Mouse (Mus musculus): ENCODE results near the gene Arfrp1. TPM values are rescaled to one million over a fixed set of nuclear protein-coding genes. Genes with fewer than 3 reads are reported as not detected.

Arfrp1 gene
- total RNA-seq, 2 experiments from 2014 or later, result 54.3 to 54.9 TPM

DNA sequence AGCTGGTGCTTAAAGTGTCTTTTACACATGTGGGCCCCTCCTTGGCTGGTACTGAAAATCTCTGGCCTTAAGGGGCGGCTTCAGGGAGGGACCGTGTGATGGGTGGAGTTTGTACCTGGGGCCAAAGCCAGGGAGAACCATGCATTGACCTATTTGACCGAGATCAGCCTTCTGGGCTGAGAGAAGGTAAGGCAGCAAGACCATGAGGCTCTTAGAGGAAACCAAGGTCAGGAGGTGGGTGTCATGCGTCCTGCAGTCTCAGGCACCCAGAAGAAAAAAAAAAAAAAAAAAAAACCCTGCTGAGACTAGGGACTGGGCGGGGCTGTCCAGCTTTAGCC is 52.2 kb downstream of the Arfrp1 start:
- no peak for DNase-seq (ENCODE audit: low spot score)
- intact Hi-C loops (cut with DNase I), result no loop called here

DNA sequence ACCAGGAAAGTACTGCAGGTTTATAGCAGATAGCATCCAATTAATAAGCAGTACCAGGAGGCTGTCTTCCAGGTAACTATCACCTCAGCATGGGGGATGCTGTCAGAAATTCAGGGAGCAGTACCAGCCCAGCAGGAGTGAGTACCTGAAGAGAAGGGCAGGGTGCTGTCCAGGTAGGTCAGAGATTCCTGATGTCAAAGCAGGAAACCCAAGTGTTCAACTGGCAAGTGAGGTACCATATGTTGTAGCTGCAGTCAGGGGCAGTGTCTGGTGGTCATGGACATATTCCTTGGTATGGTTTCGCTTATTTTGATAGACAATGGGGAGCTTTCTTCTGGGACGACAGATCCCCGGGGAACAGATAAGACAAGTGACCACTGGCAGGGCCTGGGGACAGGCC is 52.8 kb downstream of the Arfrp1 start:
- DNase-seq (ENCODE audit: low spot score), result no peak
- intact Hi-C loops (cut with DNase I), result no loop called here

Other genes starting within 250 kb of the Arfrp1 start
- gene Kcnq2, start 230.1 kb downstream of the Arfrp1 start, total RNA-seq (2021), result under 1 TPM in 1 of 2 experiments, not detected in 1; 0.22 TPM
- gene Eef1a2, start 208.4 kb downstream of the Arfrp1 start, total RNA-seq (2021), result 1,000 to 10,000 TPM; 1,438 to 1,541 TPM
- 10 to 100 TPM; 52.0 to 55.5 TPM for gene Ppdpf, start 178.2 kb downstream of the Arfrp1 start, total RNA-seq (2021)
- not detected for gene Ptk6, start 162.6 kb downstream of the Arfrp1 start, total RNA-seq (2021)
- under 1 TPM; 0.25 to 0.42 TPM for gene Srms, start 152.2 kb downstream of the Arfrp1 start, total RNA-seq (2021)
- gene Fndc11, start 145.4 kb downstream of the Arfrp1 start, total RNA-seq (2021), result not detected
- 1 to 10 TPM; 8.4 to 9.5 TPM for gene Helz2, start 123.4 kb downstream of the Arfrp1 start, total RNA-seq (2021)
- 10 to 100 TPM in 1 of 2 experiments, 1 to 10 TPM in 1; 8.5 to 10.5 TPM for gene Gmeb2, start 77.4 kb downstream of the Arfrp1 start, total RNA-seq (2021)
- gene Stmn3, start 50.9 kb downstream of the Arfrp1 start, total RNA-seq (2021), result under 1 TPM; 0.45 to 0.52 TPM
- gene Rtel1, start 45.7 kb downstream of the Arfrp1 start, total RNA-seq (2021), result 10 to 100 TPM; 13.2 to 13.4 TPM
- gene Zgpat, start 476 bp downstream of the Arfrp1 start, total RNA-seq (2021), result 10 to 100 TPM; 18.3 to 21.2 TPM
- gene Lime1, start 14.7 kb upstream of the Arfrp1 start, total RNA-seq (2021), result 1 to 10 TPM; 7.0 to 7.4 TPM
- 10 to 100 TPM; 10.1 to 14.2 TPM for gene Zbtb46, start 94.0 kb upstream of the Arfrp1 start, total RNA-seq (2021)
- not detected for gene Abhd16b, start 127.8 kb upstream of the Arfrp1 start, total RNA-seq (2021)
- 10 to 100 TPM; 59.7 to 66.0 TPM for gene Tpd52l2, start 131.7 kb upstream of the Arfrp1 start, total RNA-seq (2021)
- 10 to 100 TPM; 65.4 to 67.8 TPM for gene Dnajc5, start 155.1 kb upstream of the Arfrp1 start, total RNA-seq (2021)
- 10 to 100 TPM; 39.0 to 46.7 TPM for gene Uckl1, start 219.5 kb upstream of the Arfrp1 start, total RNA-seq (2021)
- gene Prpf6, start 226.5 kb upstream of the Arfrp1 start, total RNA-seq (2021), result 10 to 100 TPM; 29.2 to 32.7 TPM
- 10 to 100 TPM; 18.3 to 18.7 TPM for gene Zfp512b, start 227.4 kb upstream of the Arfrp1 start, total RNA-seq (2021)
- 1 to 10 TPM; 1.2 to 1.4 TPM for gene Samd10, start 233.8 kb upstream of the Arfrp1 start, total RNA-seq (2021)